Mouse (Mus musculus): ENCODE data around the gene Pklr. TPM values are rescaled to one million over a fixed set of nuclear protein-coding genes. Genes with fewer than 3 reads are reported as not detected.

Gene Pklr
- total and polyA plus RNA-seq, 2 experiments from 2014 or later: 0.04 TPM; not detected in 1

GRCm38 (mm10) chr3:89193853-89194252 lies 57.9 kb downstream of the Pklr start:
- Histone ChIP-seq H3K9ac (replicated peaks; ENCODE audit: low read depth, low read length) (no peak overlapping the region), H3K36me3 (replicated peaks; ENCODE audit: control insufficient read depth, insufficient read depth, low read length) (no peaks in the 10 kb centered on the region), H3K4me2 (ENCODE audit: low read depth, low read length) (no peak overlapping the region), H3K9me3 (replicated peaks; ENCODE audit: control insufficient read depth, low read length) (no peaks in the 10 kb centered on the region), H3K4me3 (ENCODE audit: low read depth, low read length) (no peak overlapping the region), H3K27ac (ENCODE audit: low read depth) (no peak overlapping the region), H3K27me3 (ENCODE audit: control insufficient read depth, insufficient read depth, low read length) (no peaks in the 10 kb centered on the region), H3K4me1 (ENCODE audit: control insufficient read depth, insufficient read depth) (peaks cover 6% of the 10 kb centered on the region; the same call in 1 of the 2 replicates)
- DNase-seq (ENCODE audit: low spot score) (no peak), ATAC-seq (ENCODE audit: insufficient read depth, low read depth) (no peak)
- 83% methylated on average over 2 of the region's 2 CpGs for WGBS
- TF ChIP-seq EP300 (IDR thresholded peaks at IDR 0.05; ENCODE audit: low read depth): no peak
- peak; percentile 40 for TF ChIP-seq CTCF (IDR thresholded peaks at IDR 0.05; ENCODE audit: low read depth)

Other genes starting within 250 kb of the Pklr start
- 49.2 and 51.9 TPM in 2 replicates for gene Msto1, start 222.1 kb upstream of the Pklr start, total RNA-seq (2014; rRNA removed; ENCODE audit: low replicate concordance)
- 35.2 and 36.6 TPM in 2 replicates for gene Msto1, start 222.1 kb upstream of the Pklr start, polyA plus RNA-seq (2015; fragmentation: Nextera tagmentation; extraction: Ambion mirVana)
- gene Ash1l, start 185.5 kb upstream of the Pklr start, total RNA-seq (2014; rRNA removed; ENCODE audit: low replicate concordance): 17.1 and 17.6 TPM in 2 replicates
- 9.7 and 10.1 TPM in 2 replicates for gene Ash1l, start 185.5 kb upstream of the Pklr start, polyA plus RNA-seq (2015; fragmentation: Nextera tagmentation; extraction: Ambion mirVana)
- gene Dap3, start 185.0 kb upstream of the Pklr start, total RNA-seq (2014; rRNA removed; ENCODE audit: low replicate concordance): 79.5 and 98.6 TPM in 2 replicates
- gene Dap3, start 185.0 kb upstream of the Pklr start, polyA plus RNA-seq (2015; fragmentation: Nextera tagmentation; extraction: Ambion mirVana): 152 and 155 TPM in 2 replicates
- gene Rusc1, start 42.8 kb upstream of the Pklr start, total RNA-seq (2014; rRNA removed; ENCODE audit: low replicate concordance): 8.7 and 9.8 TPM in 2 replicates
- 8.5 and 8.6 TPM in 2 replicates for gene Rusc1, start 42.8 kb upstream of the Pklr start, polyA plus RNA-seq (2015; fragmentation: Nextera tagmentation; extraction: Ambion mirVana)
- gene Gm43738, start 35.0 kb upstream of the Pklr start, total RNA-seq (2014; rRNA removed; ENCODE audit: low replicate concordance): not detected in 2 replicates
- gene Gm43738, start 35.0 kb upstream of the Pklr start, polyA plus RNA-seq (2015; fragmentation: Nextera tagmentation; extraction: Ambion mirVana): not detected in 2 replicates
- 111 and 131 TPM in 2 replicates for gene Fdps, start 34.2 kb upstream of the Pklr start, total RNA-seq (2014; rRNA removed; ENCODE audit: low replicate concordance)
- 72.8 and 81.1 TPM in 2 replicates for gene Fdps, start 34.2 kb upstream of the Pklr start, polyA plus RNA-seq (2015; fragmentation: Nextera tagmentation; extraction: Ambion mirVana)
- gene Hcn3, start 24.1 kb downstream of the Pklr start, total RNA-seq (2014; rRNA removed; ENCODE audit: low replicate concordance): 1.1 TPM in 1 of 2 replicates, not detected in the other
- gene Hcn3, start 24.1 kb downstream of the Pklr start, polyA plus RNA-seq (2015; fragmentation: Nextera tagmentation; extraction: Ambion mirVana): 0.15 and 0.32 TPM in 2 replicates
- gene Clk2, start 28.7 kb downstream of the Pklr start, total RNA-seq (2014; rRNA removed; ENCODE audit: low replicate concordance): 22.7 and 24.7 TPM in 2 replicates
- gene Clk2, start 28.7 kb downstream of the Pklr start, polyA plus RNA-seq (2015; fragmentation: Nextera tagmentation; extraction: Ambion mirVana): 8.2 and 8.5 TPM in 2 replicates
- gene Scamp3, start 41.3 kb downstream of the Pklr start, total RNA-seq (2014; rRNA removed; ENCODE audit: low replicate concordance): 54.4 and 60.7 TPM in 2 replicates
- 65.9 and 70.3 TPM in 2 replicates for gene Scamp3, start 41.3 kb downstream of the Pklr start, polyA plus RNA-seq (2015; fragmentation: Nextera tagmentation; extraction: Ambion mirVana)
- 2.1 and 2.2 TPM in 2 replicates for gene Fam189b, start 47.0 kb downstream of the Pklr start, total RNA-seq (2014; rRNA removed; ENCODE audit: low replicate concordance)
- 5.6 and 5.7 TPM in 2 replicates for gene Fam189b, start 47.0 kb downstream of the Pklr start, polyA plus RNA-seq (2015; fragmentation: Nextera tagmentation; extraction: Ambion mirVana)
- gene Gba, start 66.8 kb downstream of the Pklr start, total RNA-seq (2014; rRNA removed; ENCODE audit: low replicate concordance): 36.2 and 36.4 TPM in 2 replicates
- 20.1 and 20.8 TPM in 2 replicates for gene Gba, start 66.8 kb downstream of the Pklr start, polyA plus RNA-seq (2015; fragmentation: Nextera tagmentation; extraction: Ambion mirVana)
- 21.4 and 26.4 TPM in 2 replicates for gene Thbs3, start 79.0 kb downstream of the Pklr start, total RNA-seq (2014; rRNA removed; ENCODE audit: low replicate concordance)
- gene Thbs3, start 79.0 kb downstream of the Pklr start, polyA plus RNA-seq (2015; fragmentation: Nextera tagmentation; extraction: Ambion mirVana): 16.4 and 17.4 TPM in 2 replicates
- 101 and 247 TPM in 2 replicates for gene Mtx1, start 90.9 kb downstream of the Pklr start, total RNA-seq (2014; rRNA removed; ENCODE audit: low replicate concordance)
- 96.7 and 99.3 TPM in 2 replicates for gene Mtx1, start 90.9 kb downstream of the Pklr start, polyA plus RNA-seq (2015; fragmentation: Nextera tagmentation; extraction: Ambion mirVana)
- gene Muc1, start 92.9 kb downstream of the Pklr start, total RNA-seq (2014; rRNA removed; ENCODE audit: low replicate concordance): 9.3 TPM in 1 of 2 replicates, not detected in the other
- gene Muc1, start 92.9 kb downstream of the Pklr start, polyA plus RNA-seq (2015; fragmentation: Nextera tagmentation; extraction: Ambion mirVana): 0.20 and 0.69 TPM in 2 replicates
- gene Krtcap2, start 109.8 kb downstream of the Pklr start, total RNA-seq (2014; rRNA removed; ENCODE audit: low replicate concordance): 41.8 and 76.1 TPM in 2 replicates
- gene Krtcap2, start 109.8 kb downstream of the Pklr start, polyA plus RNA-seq (2015; fragmentation: Nextera tagmentation; extraction: Ambion mirVana): 192 and 216 TPM in 2 replicates
- gene Trim46, start 110.2 kb downstream of the Pklr start, total RNA-seq (2014; rRNA removed; ENCODE audit: low replicate concordance): 0.08 and 0.62 TPM in 2 replicates
- gene Trim46, start 110.2 kb downstream of the Pklr start, polyA plus RNA-seq (2015; fragmentation: Nextera tagmentation; extraction: Ambion mirVana): 0.44 and 0.45 TPM in 2 replicates
- 271 and 450 TPM in 2 replicates for gene Dpm3, start 123.2 kb downstream of the Pklr start, total RNA-seq (2014; rRNA removed; ENCODE audit: low replicate concordance)
- gene Dpm3, start 123.2 kb downstream of the Pklr start, polyA plus RNA-seq (2015; fragmentation: Nextera tagmentation; extraction: Ambion mirVana): 80.3 and 85.9 TPM in 2 replicates
- 33.7 and 54.2 TPM in 2 replicates for gene Slc50a1, start 134.4 kb downstream of the Pklr start, total RNA-seq (2014; rRNA removed; ENCODE audit: low replicate concordance)
- 50.7 and 52.0 TPM in 2 replicates for gene Slc50a1, start 134.4 kb downstream of the Pklr start, polyA plus RNA-seq (2015; fragmentation: Nextera tagmentation; extraction: Ambion mirVana)
- gene Efna1, start 145.0 kb downstream of the Pklr start, total RNA-seq (2014; rRNA removed; ENCODE audit: low replicate concordance): 43.1 and 46.2 TPM in 2 replicates
- 37.2 and 38.4 TPM in 2 replicates for gene Efna1, start 145.0 kb downstream of the Pklr start, polyA plus RNA-seq (2015; fragmentation: Nextera tagmentation; extraction: Ambion mirVana)
- gene Efna3, start 186.8 kb downstream of the Pklr start, total RNA-seq (2014; rRNA removed; ENCODE audit: low replicate concordance): not detected in 2 replicates
- 0.12 and 0.44 TPM in 2 replicates for gene Efna3, start 186.8 kb downstream of the Pklr start, polyA plus RNA-seq (2015; fragmentation: Nextera tagmentation; extraction: Ambion mirVana)
- 2.7 and 7.2 TPM in 2 replicates for gene Efna4, start 201.9 kb downstream of the Pklr start, total RNA-seq (2014; rRNA removed; ENCODE audit: low replicate concordance)
- gene Efna4, start 201.9 kb downstream of the Pklr start, polyA plus RNA-seq (2015; fragmentation: Nextera tagmentation; extraction: Ambion mirVana): 2.6 and 3.5 TPM in 2 replicates
- 99.0 and 115 TPM in 2 replicates for gene Adam15, start 213.9 kb downstream of the Pklr start, total RNA-seq (2014; rRNA removed; ENCODE audit: low replicate concordance)
- 72.3 and 82.2 TPM in 2 replicates for gene Adam15, start 213.9 kb downstream of the Pklr start, polyA plus RNA-seq (2015; fragmentation: Nextera tagmentation; extraction: Ambion mirVana)
- gene Dcst2, start 225.8 kb downstream of the Pklr start, total RNA-seq (2014; rRNA removed; ENCODE audit: low replicate concordance): 0.39 TPM in 1 of 2 replicates, not detected in the other
- 0.07 TPM in 1 of 2 replicates, not detected in the other for gene Dcst2, start 225.8 kb downstream of the Pklr start, polyA plus RNA-seq (2015; fragmentation: Nextera tagmentation; extraction: Ambion mirVana)
- 0.50 TPM in 1 of 2 replicates, not detected in the other for gene Dcst1, start 229.1 kb downstream of the Pklr start, total RNA-seq (2014; rRNA removed; ENCODE audit: low replicate concordance)
- gene Dcst1, start 229.1 kb downstream of the Pklr start, polyA plus RNA-seq (2015; fragmentation: Nextera tagmentation; extraction: Ambion mirVana): 0.10 and 0.29 TPM in 2 replicates